Mouse (Mus musculus) lung, postnatal 0 days (tissue): ENCODE measurements at regions not wholly inside any gene's neighbourhood (a gene's known extent, or its start where the extent isn't known, plus 50 kb on each side); places are given as distances from the start of the nearest gene placed in this dataset.

Experiments used
- CTCF ChIP-seq: IDR thresholded peaks from 2 replicates; pipeline ENCODE4 v1.5.1; 2016; ENCODE audit warnings: antibody characterized with exemption, mild to moderate bottlenecking
- EP300 ChIP-seq: IDR thresholded peaks from 2 replicates; pipeline ENCODE4 v1.6.1; 2016; ENCODE audit warnings: antibody characterized with exemption, mild to moderate bottlenecking, control low read depth

- TF ChIP-seq CTCF, result no peak
- no peak for TF ChIP-seq EP300
Observed at GRCm38 (mm10) chr16:73449836-73450235, 961.8 kb downstream of the Robo2 start.
